Mouse (Mus musculus) olfactory bulb, adult 2 months (tissue): ENCODE results near the gene Mb21d2.

ENCODE experiments used
- CTCF ChIP-seq: fragments of 200-500 bp; IDR thresholded peaks from 2 replicates; pipeline ENCODE4 v1.5.1; 2012; ENCODE audit warnings: low read depth, mild to moderate bottlenecking, low read length, moderate library complexity; ENCODE audit not compliant: insufficient read depth
- POLR2A ChIP-seq: fragments of 200-500 bp; IDR thresholded peaks from 2 replicates; pipeline ENCODE4 v1.6.1; 2012; ENCODE audit warnings: mild to moderate bottlenecking, low read depth, low read length, moderate library complexity; ENCODE audit not compliant: insufficient read depth

- TF ChIP-seq CTCF (no peak), POLR2A (no peak)
These were observed 26.6 kb downstream of the Mb21d2 start for GRCm38 (mm10) chr16:28902620-28903565.
